Mouse (Mus musculus) spleen, postnatal 14 days (tissue): ENCODE data around the gene Rin3.

Experiments
- DNase-seq, 2 experiments: peaks; one replicate each; pipeline ENCODE4 v3.0.0; 2021 to 2022; ENCODE audit warnings: low spot score in 2 of 2

The Rin3 gene

DNA sequence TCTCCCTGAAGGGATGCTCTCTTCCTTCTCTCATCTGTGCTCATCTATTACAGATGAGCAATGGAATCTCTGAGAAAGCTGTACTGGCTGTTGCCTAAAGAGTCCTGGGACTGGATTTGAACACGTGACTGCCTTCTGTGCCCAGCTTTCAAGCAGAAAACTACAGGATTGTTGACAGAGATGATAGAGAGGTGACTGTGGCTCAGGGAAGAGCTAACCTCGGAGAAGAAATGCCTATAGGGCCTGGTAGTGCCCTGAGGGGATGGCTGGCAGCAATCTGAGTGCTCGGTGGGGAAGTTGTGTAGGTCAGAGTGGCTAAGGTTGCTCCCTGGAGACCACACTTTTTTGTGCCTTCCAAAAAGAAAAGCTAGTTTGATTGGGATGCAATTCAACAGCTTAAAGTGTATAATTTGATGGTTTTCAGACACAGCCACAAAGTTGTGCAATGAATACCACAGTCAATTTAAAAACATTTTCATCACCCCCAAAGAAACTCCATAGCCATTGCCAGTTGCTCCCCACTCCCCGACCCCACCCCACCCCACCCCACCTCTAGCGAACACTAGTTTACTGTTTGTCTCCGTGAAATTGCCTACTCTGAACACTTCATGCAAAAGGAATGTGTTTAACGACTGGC lies 1.9 kb upstream of the Rin3 start:
- DNase-seq: no peak

DNA sequence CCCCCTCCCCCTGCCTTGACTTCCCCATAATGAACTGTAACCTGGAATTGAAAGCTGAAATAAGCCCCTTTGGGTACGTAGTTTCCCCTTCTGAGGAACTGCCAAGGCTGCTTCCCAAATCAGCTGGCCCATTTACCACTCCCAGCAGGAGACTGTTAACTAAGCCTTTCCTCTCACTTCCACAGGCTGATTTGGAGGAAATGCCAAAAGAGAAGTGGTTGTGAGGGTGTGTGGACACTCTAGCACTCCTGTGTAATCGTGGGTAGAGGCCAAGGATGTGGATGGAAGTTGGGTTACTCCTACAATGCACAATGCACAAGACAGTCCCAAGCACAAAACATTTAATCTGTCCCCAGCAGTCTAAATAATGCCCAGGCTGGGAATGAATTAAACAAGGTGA lies 722 bp upstream of the Rin3 start:
- DNase-seq: no peak

DNA sequence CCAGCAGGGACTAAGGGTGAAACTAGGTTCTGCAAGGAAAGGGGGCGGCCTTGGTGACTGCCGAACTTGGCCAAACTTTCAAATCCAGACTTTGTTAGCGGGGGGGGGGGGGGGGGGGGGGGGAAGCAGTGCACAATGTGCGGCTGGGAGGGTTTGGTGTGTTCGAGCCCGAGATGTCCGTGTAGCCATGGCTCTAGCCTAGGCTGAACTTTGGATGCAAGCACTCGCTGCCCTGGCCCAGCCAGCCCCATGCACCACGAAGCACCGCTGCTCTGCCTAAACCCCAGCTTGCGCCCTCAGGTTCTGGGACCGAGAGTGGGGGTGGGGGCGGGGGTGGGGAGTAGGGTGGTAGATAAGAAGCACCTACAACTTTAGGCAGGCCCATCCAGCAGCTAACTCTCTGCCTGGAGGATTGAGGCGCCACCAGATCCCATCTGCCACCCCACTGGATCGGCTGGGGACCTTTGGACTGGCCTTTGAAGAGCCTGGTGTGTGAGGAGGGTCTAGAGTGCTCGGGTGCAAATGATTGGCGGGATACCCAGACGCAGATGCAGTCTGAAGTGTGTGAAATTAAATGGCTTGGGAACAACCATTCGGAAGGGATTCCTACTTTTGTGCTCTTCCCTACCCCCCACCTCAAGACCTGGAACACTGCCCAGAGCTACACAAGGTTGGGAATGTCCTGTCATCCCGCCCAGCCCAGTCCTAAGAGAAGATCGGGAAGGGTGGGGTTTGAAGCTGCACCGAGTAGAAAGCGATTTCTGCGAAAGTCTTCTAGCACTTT lies 827 bp downstream of the Rin3 start:
- no peak for DNase-seq

DNA sequence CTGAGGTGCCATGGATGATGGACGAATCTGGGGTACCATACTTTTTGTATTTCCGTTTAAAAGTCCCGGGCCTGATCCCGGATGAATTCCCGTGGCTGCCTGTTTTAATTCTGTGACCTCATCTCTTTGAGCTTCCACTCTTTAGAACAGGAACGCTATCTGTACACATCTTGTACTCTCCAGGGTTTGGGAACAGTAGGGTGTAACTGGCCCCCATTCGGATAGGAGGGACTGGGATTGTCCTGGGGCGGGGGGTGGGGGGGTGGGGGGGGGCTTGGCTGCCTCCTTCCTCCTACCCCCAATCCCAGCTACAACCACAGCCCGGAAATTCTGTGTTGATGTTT lies 1.4 kb downstream of the Rin3 start:
- no peak for DNase-seq

DNA sequence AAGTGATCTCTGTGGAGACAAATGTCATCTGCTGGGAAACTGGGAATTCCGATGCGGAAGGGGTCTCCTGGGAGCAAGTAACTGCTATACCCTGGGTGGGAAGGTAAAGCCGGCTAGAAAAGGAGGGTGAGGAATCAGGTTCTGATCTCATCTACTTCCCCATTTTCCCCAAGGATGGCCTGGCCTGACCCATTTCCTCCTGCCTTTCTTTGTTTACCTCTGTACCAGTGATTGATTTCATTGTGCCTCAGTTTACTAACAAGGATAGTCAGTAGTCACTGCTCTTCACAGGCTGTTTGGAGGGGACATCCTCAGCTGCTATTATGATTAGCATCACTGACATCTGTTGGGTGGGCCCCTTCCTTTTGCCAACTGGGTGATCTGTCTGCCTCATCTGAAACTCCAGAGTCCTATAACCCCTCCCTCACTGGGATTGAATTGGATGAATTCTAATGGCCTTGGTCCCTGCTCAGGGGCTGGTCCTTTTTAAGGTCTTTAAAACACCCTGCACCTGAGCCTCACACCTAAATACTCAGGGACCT lies 1.8 kb downstream of the Rin3 start:
- no peak for DNase-seq

DNA sequence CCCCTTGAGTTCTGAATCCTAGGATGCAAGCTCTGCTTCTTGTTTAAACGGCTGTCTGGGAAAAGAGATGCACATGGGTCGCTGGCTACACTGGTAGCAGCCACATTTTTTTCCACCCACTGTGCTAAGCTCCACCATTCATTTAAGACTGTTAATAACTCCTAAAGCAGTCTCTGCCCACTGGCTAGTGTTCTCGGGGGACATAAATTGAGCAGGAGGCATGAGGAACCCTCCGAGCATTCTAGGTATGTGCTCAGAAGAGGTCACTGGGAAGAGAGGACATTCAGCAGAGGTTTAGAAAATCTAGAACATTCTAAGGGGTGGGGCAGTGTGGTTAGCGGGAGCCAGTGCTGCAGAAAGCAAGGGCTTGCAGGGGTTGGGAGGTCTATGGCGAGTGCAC lies 2.5 kb downstream of the Rin3 start:
- no peak for DNase-seq

DNA sequence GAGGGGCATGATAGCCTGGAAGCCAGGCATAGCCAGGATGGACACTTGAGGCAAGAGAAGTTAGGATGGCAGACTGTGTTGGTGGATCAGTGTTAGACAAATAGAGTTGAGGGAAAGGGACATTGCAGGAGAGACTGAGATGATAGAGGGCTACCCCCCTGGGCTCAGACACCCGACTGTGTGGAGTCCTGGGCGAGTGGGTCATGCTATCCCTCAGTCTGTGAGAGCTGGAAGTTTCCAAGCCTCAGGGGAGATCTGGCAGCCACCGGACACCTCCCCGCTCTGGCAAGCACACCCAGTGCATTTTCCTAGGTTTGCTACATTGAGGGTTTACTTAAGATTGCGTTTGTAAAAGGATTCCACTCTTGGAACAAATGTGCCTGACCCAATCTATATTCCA lies 2.9 kb downstream of the Rin3 start:
- DNase-seq: no peak

DNA sequence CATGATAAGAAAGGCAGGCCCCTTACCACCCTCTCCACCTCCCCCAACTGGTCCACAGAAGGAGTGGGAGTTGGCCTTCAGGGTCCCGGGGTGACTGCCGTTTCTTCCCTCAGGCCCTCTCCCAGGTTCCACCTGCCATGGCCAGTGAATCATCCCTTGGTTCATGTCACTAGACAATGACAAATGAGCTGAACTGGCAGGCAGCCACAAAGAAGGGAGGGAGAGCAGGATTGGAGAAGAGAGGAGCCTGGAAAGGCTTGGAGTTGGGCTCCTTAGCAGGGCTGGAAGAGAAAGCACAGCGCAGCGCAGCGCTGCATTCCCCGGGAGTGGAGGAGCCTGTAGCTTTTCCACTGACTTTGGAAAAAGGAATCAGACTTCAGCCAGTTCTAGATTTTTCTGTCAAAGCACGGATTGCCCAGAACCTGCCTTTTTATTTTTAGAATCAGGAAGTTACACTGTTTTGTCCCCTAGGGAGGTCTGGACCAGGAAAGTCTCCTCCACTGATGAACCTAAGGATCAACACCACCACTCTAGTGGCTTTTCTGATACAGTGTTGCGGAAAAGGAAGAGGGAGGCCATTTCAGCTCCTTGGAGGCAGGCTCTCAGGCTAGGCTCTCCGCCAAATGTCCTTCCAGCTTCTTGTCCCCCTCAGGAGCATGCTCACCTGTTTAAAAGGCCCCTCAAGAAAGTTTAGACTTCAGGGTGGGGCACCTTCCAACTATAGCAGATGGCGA lies 4.0 kb downstream of the Rin3 start:
- no peak for DNase-seq

DNA sequence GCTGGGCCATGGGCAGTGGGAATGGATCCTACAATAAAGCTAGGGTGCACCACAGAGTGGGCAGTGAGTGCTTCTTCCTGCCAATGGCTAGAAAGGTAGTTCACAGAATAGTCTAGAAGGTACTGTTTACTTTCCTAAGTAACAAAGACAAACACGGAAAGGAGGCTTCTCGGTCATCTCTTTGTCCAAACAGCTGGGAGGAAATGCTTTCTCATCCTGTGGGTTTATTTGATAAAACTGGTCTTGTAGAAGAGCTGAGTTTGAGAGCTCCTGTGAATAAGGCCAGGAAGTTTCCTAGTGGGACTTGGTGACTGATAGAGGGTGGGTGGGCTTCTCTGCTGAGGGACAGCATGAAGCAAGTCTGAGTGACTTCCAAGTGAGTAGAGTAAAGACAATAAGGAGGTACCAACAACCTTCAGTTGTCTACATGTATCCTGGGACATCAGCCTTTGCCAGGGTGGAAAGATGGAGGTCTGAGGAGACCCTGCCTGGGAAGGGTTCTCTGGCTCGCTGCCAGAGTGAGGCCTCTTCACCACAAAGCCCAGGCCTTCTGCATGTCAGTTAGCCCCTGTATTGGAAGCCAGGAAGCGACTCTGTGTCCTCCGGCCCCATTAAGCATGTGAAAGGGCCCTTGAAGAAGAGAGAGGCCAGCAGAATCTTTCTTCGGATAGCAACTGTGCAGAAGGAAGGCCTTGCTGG lies 5.2 kb downstream of the Rin3 start:
- DNase-seq: no peak

DNA sequence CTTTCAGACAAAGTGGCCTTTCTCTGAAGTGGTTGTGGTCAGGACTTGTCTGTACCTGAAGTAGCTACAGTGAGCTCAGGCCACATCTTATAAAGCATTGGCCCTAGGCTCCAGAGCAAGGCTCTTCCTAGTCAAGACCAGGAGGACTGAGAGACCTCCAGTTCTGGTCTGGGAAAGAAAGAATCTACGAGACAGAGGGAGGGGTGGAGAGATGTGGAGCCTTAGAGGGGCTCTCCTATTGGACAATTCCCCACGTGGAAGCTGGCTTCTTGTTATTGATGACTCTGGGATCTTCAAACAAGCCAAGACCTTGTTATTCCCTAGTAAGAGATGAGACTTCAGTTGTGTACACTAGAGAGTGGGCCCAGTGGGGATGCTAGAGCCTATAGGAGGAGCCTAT lies 6.0 kb downstream of the Rin3 start:
- DNase-seq: no peak

DNA sequence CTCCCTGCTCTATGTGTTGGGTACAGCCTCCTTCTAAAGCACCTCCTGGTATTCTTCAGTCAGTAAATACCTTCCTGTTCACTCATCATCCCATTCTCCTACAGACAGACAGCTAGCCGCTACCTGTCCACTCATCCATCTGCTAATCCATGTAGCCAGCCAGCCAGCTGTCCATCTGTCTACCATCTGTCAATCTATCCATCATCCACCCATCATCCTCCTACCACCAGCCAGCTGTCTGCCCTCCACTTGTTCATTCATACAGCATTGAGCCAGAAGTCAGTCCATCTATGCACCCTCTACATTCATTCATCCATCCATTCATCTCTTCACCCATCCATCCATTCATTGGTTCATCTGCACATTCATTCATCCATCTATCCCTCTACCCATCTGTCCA lies 6.7 kb downstream of the Rin3 start:
- DNase-seq: no peak

DNA sequence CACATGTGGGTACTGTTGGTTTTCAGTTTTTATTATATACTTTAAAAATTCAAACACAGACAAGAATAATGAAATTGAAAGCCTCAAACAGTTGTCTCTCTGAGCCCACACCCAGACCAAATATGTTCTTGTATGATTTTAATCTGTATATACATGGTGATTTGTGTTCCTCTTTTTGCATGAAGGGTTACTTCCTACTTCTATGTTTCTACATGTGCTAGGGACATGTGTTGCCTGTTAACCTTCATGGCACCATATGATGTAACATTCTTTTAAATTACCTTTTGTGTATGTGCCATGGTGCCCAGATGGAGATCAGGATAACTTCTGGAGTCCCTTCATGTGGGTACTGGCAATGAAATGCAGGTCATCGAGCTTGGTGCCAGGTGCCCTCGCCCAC lies 7.8 kb downstream of the Rin3 start:
- DNase-seq: no peak

DNA sequence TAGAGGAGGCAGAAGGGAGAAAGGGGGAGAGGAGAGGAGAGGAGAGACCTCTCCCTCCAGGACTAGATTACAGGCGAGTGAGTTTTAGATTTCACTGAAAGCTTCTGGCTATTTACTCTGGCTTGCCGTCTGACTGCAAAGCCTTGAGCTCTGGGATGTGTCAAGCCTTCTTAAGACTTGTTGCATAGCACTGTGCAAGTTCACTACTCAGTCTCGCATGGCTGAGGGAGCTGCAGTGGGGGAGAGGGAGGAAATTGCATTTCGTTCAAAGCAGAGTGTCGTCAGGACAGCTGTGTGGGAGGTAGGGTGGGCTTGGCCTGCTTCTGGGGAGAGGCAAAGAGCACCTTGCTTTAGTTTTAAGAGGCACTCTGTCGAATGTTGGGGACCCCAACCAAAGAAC lies 8.8 kb downstream of the Rin3 start:
- peak in 1 of 2 experiments; percentile 23 for DNase-seq

DNA sequence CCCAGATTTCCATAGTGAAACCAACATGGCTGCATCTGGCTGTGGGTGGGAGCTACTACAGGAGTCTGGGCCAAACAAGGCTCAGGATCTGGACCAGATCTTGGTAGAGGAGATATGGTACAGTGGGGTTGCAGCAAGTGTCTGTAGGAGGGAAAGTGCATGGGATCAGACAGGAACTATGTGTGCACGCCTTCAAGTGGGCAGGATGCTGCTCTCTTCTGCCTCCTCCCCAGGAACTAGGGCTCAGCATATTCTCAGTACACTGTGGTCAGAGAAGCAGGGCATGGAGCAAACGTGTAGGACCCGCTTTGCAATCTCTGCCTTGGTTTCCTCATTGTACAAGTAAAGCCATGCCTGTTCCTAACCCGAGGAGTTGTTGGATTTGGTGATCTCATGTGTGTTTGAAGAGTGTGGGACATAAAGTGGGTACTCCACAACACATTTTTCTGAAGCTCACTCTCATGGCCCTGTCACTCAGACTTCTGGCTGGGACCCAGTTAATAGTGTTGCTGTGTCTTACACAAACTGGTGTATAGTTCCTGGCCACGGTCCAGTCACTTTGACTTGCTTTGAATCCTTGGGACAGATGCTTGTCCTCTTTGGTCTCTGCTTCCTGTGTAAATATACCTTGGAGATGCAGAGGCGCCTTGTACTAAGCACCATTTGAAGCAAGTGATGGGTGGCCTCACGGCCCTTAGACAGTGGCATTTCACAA lies 9.8 kb downstream of the Rin3 start:
- no peak for DNase-seq

DNA sequence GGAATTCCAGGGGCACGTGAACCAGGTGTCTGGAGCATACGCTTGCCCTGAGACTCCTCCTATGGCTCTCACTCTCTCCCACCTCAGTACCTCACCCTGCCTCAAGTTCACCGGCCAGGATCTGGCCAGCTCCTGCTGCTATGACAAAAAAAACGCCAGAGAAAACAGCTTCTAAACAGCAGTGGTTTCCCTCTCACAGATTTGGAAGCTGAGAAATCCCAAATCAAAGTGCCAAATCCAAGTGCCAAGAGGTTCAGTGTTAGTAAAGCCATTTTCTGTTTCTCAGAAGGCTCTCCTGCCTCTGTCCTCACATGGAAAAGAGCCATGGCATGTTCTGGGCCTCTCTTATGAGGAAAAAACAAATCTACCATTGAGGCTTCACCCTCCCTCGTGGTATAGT lies 11.8 kb downstream of the Rin3 start:
- no peak for DNase-seq

DNA sequence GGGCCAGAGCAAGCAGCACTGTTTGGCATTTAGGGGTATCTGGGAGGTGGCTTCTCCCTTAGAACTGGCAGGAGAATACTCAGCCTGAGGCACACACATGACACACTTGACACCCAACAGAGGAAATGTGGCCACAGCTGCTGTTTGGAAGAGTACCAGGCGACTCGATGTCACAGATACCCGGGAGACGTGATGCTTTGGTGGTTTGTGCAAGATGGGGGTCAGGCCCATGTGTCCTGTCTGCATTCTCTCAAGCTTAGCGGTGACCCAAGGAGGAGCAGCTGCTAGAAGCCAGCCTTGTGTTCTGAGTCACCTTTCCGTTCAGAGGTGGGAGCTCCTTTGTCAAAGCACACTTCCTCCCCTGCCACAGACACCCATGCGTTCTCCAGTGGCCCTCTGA lies 12.4 kb downstream of the Rin3 start:
- DNase-seq: no peak

DNA sequence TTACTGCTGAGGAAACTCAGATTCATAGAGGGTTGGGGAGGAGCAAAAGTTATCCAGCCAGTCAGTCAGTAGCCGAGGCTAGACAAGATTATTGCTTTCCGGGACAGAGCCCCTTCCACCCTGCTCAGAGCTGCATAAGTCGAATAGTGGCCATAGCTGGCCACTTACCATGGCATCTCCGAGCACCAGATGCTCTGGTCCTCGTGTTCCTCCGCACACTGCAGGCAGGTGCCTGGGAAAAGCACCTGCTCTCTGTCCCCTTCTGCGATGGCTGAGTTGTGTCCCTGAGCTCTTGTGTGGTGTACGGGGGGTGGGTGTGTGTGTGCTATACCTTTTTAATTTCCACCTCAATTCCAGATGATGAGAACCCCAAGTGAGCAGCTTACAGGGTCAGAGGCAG lies 12.8 kb downstream of the Rin3 start:
- no peak for DNase-seq

DNA sequence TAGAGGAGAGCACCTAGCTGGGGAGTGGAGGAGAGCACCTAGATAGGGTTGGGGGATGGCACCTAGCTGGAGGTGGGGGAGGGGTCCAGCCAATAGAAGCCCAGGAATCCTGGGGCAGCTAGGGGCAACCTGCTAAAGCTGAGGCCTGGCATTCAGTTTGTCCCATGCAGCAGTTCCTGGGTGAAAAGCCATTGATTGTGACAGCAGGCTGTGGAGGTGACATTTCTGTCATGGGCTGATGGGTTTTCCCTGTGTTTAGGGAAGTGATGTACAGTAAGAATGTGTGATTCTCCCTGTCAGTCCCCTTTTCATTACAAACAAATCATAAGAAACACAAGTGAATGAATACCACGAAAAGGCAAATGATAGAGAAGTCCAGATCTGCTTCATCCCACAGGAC lies 13.5 kb downstream of the Rin3 start:
- DNase-seq: no peak

DNA sequence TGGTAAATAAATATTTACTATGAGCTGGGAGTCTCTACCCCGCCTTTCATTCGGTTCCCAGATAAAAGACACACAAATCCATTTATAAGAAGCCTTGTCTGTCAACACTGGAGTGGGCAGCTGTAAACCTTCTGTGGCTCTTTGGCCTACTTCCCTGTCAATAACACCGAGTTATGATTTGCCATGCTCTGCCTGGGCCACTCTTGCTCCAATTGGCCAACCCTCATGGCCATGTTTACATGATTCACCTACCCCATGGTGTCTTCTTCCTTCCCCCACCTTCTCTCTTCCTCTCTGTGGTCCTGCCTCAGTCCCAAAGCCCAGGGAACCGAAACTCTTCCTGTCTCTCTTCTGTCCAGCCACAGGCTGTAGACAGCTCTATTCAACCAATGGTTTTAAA lies 14.1 kb downstream of the Rin3 start:
- DNase-seq: no peak

DNA sequence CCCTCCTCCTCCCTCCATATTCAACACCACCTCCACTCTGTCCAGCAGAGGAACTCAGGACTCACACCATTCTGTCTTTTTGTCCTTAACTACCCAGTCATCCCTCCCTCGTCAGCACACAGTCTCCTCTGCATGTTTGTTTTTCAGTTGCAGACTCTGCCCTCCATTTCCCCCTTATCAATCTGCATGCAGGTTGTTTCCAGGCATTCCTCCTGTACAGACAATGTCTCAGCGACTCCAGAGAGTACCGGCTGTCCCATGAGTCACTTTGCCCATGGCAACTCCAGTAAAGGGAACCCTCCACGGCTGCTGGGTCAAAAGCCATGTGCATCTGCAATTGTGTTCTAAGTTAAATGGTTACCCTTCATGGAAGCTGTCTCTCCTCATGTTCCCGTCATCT lies 16.4 kb downstream of the Rin3 start:
- DNase-seq: no peak

DNA sequence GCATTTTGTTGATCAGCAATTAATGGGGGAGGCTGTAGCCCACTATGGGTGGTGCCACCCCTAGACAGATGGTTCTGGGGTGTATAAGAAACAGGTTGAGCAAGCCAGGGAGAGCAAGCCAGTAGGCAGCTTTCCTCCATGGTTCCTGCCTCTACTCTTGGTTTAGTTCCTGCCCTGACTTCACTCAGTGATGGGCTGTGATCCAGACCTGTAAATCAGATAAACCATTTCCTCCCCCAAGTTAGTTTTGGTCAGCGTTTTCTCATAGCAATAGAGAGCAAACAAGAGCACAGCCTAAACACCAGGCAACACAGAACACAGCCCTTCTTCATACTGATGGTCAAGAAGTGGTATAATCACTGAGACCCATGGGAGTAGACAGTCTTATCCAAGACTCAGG lies 18.7 kb downstream of the Rin3 start:
- no peak for DNase-seq

DNA sequence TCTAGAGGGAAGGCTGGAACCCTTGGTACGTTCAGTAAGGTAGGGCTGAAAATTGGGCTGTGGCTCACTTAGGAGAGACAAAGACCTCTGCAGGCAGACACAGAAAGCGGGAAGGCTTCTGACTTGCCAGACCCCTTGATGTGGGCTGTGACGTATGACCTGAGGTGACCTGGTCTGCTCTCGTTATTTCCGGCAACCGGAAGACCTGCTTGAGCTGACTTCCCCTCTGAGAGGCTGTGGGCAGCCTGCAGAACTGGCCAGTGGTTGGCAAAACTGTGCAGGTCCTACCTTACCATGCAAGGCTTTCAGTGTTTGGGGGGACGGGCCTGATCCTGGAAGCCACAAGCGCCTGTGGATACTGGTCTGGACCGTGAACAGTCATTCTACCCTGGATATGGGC lies 19.5 kb downstream of the Rin3 start:
- peak in 1 of 2 experiments; percentile 27 for DNase-seq
